Mouse (Mus musculus) left cerebral cortex, adult 18-20 months (tissue): ENCODE measurements around the gene Fnip2. TPM values are rescaled to one million over a fixed set of nuclear protein-coding genes. Genes with fewer than 3 reads are reported as not detected.

Experiments
- DNase-seq, 2 experiments: peaks; one replicate each; pipeline ENCODE4 v3.0.0; 2021 to 2022; ENCODE audit warnings: low spot score in 2 of 2, mixed read lengths in 1 of 2
- total RNA-seq, 2 experiments: library from RNA; stranded (reverse); gene quantifications; 2 replicates each; pipeline ENCODE4 v1.2.3; 2021

The Fnip2 gene
- total RNA-seq, 2 experiments from 2014 or later: 18.2 to 18.5 TPM

- DNase-seq: no peak
Measured at GRCm38 (mm10) chr3:79425441-79425840, 142.2 kb downstream of the Fnip2 start.

- DNase-seq: no peak
Measured at GRCm38 (mm10) chr3:79418921-79419320, 148.7 kb downstream of the Fnip2 start.

GRCm38 (mm10) chr3:79416944-79417680, 150.5 kb downstream of the Fnip2 start:
- no peak for DNase-seq

- DNase-seq: no peak
Measured at GRCm38 (mm10) chr3:79415929-79416328, 151.7 kb downstream of the Fnip2 start.

- no peak for DNase-seq
Measured at GRCm38 (mm10) chr3:79415081-79415480, 152.5 kb downstream of the Fnip2 start.

GRCm38 (mm10) chr3:79413492-79413891, 154.1 kb downstream of the Fnip2 start:
- no peak for DNase-seq

- DNase-seq: no peak
Measured at GRCm38 (mm10) chr3:79411666-79412065, 155.9 kb downstream of the Fnip2 start.

- DNase-seq: no peak
Measured at GRCm38 (mm10) chr3:79410629-79410995, 157.0 kb downstream of the Fnip2 start.

GRCm38 (mm10) chr3:79409927-79410628, 157.5 kb downstream of the Fnip2 start:
- no peak for DNase-seq

GRCm38 (mm10) chr3:79408546-79408945, 159.1 kb downstream of the Fnip2 start:
- no peak for DNase-seq

Other genes starting within 250 kb of the Fnip2 start
- gene Gm17359, start 231.1 kb downstream of the Fnip2 start, total RNA-seq: not detected
- 10 to 100 TPM; 68.9 to 69.1 TPM for gene Ppid, start 23.5 kb upstream of the Fnip2 start, total RNA-seq
- gene 4930579G24Rik, start 61.3 kb upstream of the Fnip2 start, total RNA-seq: 1 to 10 TPM; 1.2 to 1.5 TPM
- gene Etfdh, start 61.7 kb upstream of the Fnip2 start, total RNA-seq: 10 to 100 TPM; 22.2 to 24.7 TPM
- gene Rxfp1, start 170.1 kb upstream of the Fnip2 start, total RNA-seq: 10 to 100 TPM; 12.0 to 16.8 TPM